Mouse (Mus musculus): ENCODE results near the gene Olfr250.
"Not testable (repeated sequence)": the region's sequence is repeated elsewhere in the genome, so short reads cannot be mapped to it uniquely, and the experiment has no call there.

The Olfr250 gene

DNA sequence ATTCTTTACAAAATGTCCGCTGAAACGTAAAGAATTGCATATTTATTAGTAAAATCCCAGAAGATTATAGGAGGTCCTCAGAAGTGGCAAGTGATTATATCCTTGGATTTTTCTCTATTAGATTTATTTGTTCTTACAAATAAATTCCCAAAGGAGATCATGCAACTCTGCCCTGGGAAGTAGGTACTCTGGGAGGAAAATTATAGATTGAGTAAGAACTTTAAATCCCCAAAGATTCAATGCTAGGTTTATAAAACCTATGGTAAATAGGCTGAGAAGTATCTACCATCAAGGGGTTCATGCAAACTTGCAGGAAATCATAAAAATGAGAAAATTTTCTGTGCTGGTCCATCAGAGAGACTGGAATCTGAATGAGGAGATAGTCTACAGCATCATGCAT, at the start of gene Olfr250:
Olfr250 (plus strand) TSS at position 301 of the 400 bp plus-strand sequence.
- no peak for DNase-seq (ENCODE audit: low spot score)

- no peak for DNase-seq (ENCODE audit: low spot score)
Observed at GRCm38 (mm10) chr9:38328760-38329159, 37.9 kb upstream of the Olfr250 start, which contains the start of gene Olfr25. Gene Olfr25 (plus strand): TSS chr9:38329060.

GRCm38 (mm10) chr9:38348111-38348510, 18.6 kb upstream of the Olfr250 start, which contains the start of gene Olfr898:
Gene Olfr898 (plus strand): TSS chr9:38348411.
- DNase-seq (ENCODE audit: low spot score) = no peak

- no peak for DNase-seq (ENCODE audit: low spot score)
Observed at GRCm38 (mm10) chr9:38376786-38377185, 10.1 kb downstream of the Olfr250 start, which contains the start of gene Olfr251. Gene Olfr251 (plus strand): TSS chr9:38377086.

GRCm38 (mm10) chr9:38401398-38401797, 34.7 kb downstream of the Olfr250 start, which contains the start of gene Olfr147:
Gene Olfr147 (plus strand): TSS chr9:38401698.
- DNase-seq (ENCODE audit: low spot score) = no peak

DNA sequence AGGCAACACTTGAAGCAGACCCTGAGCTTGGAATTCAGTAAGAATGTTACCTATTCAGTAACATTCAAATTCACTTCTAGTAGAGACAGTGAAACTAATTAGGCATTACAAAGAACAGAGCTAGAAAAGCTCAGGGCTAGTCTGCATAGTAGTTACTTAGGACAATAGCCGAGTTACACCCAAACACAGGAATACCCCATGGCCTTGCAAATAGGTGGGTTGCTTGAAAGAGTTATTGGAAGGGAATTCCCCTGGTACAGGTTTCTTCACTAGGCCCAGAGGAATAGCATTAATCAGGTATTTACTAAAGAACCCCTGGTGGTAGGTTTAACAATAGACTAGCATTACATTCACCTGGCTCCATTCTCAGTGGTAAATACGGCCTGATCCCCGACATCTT, 40.8 kb downstream of the Olfr250 start:
- DNase-seq (ENCODE audit: low spot score) = not testable (repeated sequence)

DNA sequence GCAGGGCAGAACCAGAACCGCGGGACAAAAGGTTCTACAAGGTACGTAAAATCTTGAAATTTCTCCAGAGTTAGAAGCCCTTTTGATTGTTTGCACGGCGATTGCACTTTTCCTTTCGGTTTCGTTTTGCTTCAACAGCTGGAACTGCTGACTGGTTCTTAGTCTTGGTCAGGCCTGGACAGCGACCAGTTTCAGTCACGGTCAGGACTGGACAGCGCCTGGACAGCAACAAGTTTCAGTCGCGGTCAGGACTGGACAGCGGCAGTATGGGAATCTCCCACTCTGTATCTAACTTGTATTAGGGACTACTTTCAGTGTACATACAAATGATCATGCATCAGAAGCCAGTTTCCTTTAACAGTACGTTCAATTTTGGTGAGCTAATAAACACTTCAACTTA, 46.8 kb downstream of the Olfr250 start:
- DNase-seq (ENCODE audit: low spot score) = peak; percentile 50

All from testis, postnatal 10 days (tissue).